Mouse (Mus musculus) thymus, postnatal 14 days (tissue): ENCODE measurements around the gene Glyctk.

Source experiments
- DNase-seq: peaks from one replicate; pipeline ENCODE4 v3.0.0; 2021

Glyctk gene

GRCm38 (mm10) chr9:106145582-106145981 is 12.4 kb downstream of the Glyctk start:
- DNase-seq: no peak

- DNase-seq: no peak
Observed at GRCm38 (mm10) chr9:106144176-106144575, 13.8 kb downstream of the Glyctk start.

- DNase-seq: no peak
Observed at GRCm38 (mm10) chr9:106141955-106142354, 16.0 kb downstream of the Glyctk start.

- DNase-seq: no peak
Observed at GRCm38 (mm10) chr9:106139763-106140162, 18.2 kb downstream of the Glyctk start.

- DNase-seq: no peak
Observed at GRCm38 (mm10) chr9:106137671-106138216, 20.2 kb downstream of the Glyctk start.

- no peak for DNase-seq
Observed at GRCm38 (mm10) chr9:106130250-106130649, 27.7 kb downstream of the Glyctk start.

GRCm38 (mm10) chr9:106129072-106129471 is 28.9 kb downstream of the Glyctk start:
- DNase-seq: no peak

- DNase-seq: no peak
Observed at GRCm38 (mm10) chr9:106126786-106127251, 31.1 kb downstream of the Glyctk start.

GRCm38 (mm10) chr9:106123599-106123998 is 34.3 kb downstream of the Glyctk start:
- peak; percentile 42 for DNase-seq

GRCm38 (mm10) chr9:106119075-106119474 is 38.9 kb downstream of the Glyctk start:
- DNase-seq: no peak

- DNase-seq: no peak
Observed at GRCm38 (mm10) chr9:106115801-106116424, 42.0 kb downstream of the Glyctk start.

- peak; percentile 56 for DNase-seq
Observed at GRCm38 (mm10) chr9:106112770-106113423, 45.0 kb downstream of the Glyctk start.

GRCm38 (mm10) chr9:106106241-106106640 is 51.7 kb downstream of the Glyctk start:
- DNase-seq: no peak

- no peak for DNase-seq
Observed at GRCm38 (mm10) chr9:106104401-106104800, 53.5 kb downstream of the Glyctk start.
